Mouse (Mus musculus) testis, adult 2 months (tissue): ENCODE results near the gene Pip4k2b.

Experiments used
- CTCF ChIP-seq: fragments of 200-500 bp; IDR thresholded peaks from 2 replicates; pipeline ENCODE4 v1.5.1; 2012; ENCODE audit warnings: low read depth, mild to moderate bottlenecking, inconsistent platforms, low read length, moderate library complexity; ENCODE audit not compliant: control insufficient read depth, insufficient read depth, insufficient replicate concordance
- POLR2A ChIP-seq: fragments of 200-500 bp; IDR thresholded peaks from 2 replicates; pipeline ENCODE4 v1.6.1; 2012; ENCODE audit warnings: low read depth, mild to moderate bottlenecking, inconsistent platforms, low read length, moderate library complexity; ENCODE audit not compliant: control insufficient read depth

- TF ChIP-seq POLR2A (no peak), CTCF (no peak)
These were observed 23.2 kb downstream of the Pip4k2b start for GRCm38 (mm10) chr11:97721338-97721737.
